Comparison of ENCODE assay signal across 8 mouse cellular contexts in genomic region chr11:97018583-97019344, GRCm38 (mm10). TPM values are rescaled to one million over a fixed set of nuclear protein-coding genes. Genes with fewer than 3 reads are reported as not detected.
DNase-seq lines count a peak whose midpoint lies in the region; ATAC-seq and TF ChIP-seq lines count a peak whose summit lies in the region.

No protein-coding gene starts in this region.

- 2% methylated on average over 68 of the region's 68 CpGs for WGBS in lung, adult 2 months
- WGBS in embryonic facial prominence, embryonic 11.5 days = under 1% methylated on average over 55 of the region's 68 CpGs

- peak overlapping the region; percentile 30 for H3K9ac ChIP-seq in embryonic facial prominence, embryonic 11.5 days (replicated peaks; ENCODE audit: low read length)

- H3K27ac ChIP-seq in embryonic facial prominence, embryonic 11.5 days (replicated peaks; ENCODE audit: low read depth, low read length) = no peak overlapping the region

- peaks cover 2% of the 10 kb centered on the region; the same call in 1 of the 2 replicates for H3K4me1 ChIP-seq in lung, adult 2 months (ENCODE audit: control insufficient read depth, insufficient read depth, low read length)
- peaks cover 8% of the 10 kb centered on the region for H3K4me1 ChIP-seq in embryonic facial prominence, embryonic 11.5 days (ENCODE audit: control insufficient read depth, insufficient read depth, low read length)

- H3K36me3 ChIP-seq in embryonic facial prominence, embryonic 11.5 days (replicated peaks; ENCODE audit: control insufficient read depth, insufficient read depth, low read depth, low read length) = no peaks in the 10 kb centered on the region

- peak; percentile 20 for DNase-seq in lung, adult 2 months
- DNase-seq in lung, adult 18-20 months = no peak
- peak; percentile 43 for DNase-seq in embryonic facial prominence, embryonic 11.5 days (ENCODE audit: low spot score)
- peak; percentile 34 for DNase-seq in kidney, postnatal 14 days
- DNase-seq in neural tube, embryonic 10.5 days (ENCODE audit: extremely low spot score, low spot score) = peak; percentile 59
- no peak for DNase-seq in layer of hippocampus, postnatal 36 days
- no peak for DNase-seq in layer of hippocampus, postnatal 25 days (ENCODE audit: extremely low spot score in 1 of 2, low spot score in 1 of 2)
- no peak for DNase-seq in cerebellum, adult 11-12 months

- peak overlapping the region; percentile 0 for H3K4me3 ChIP-seq in lung, adult 2 months (replicated peaks; ENCODE audit: extremely low read depth, low read depth, low read length)
- peak overlapping the region; percentile 39 for H3K4me3 ChIP-seq in embryonic facial prominence, embryonic 11.5 days (ENCODE audit: low read depth, low read length)

- H3K9me3 ChIP-seq in embryonic facial prominence, embryonic 11.5 days (replicated peaks; ENCODE audit: control insufficient read depth, low read length) = no peaks in the 10 kb centered on the region

- peak overlapping the region; percentile 54 for H3K4me2 ChIP-seq in embryonic facial prominence, embryonic 11.5 days (ENCODE audit: low read depth, low read length)

- no peak for TF ChIP-seq POLR2A in lung, adult 2 months (IDR thresholded peaks at IDR 0.05; ENCODE audit: borderline replicate concordance, extremely low read depth, low read depth, low read length)

- no peak for ATAC-seq in embryonic facial prominence, embryonic 11.5 days (replicated peaks; ENCODE audit: insufficient number of reproducible peaks, low FRiP score, low TSS enrichment, low read depth)

- no peak for TF ChIP-seq CTCF in lung, adult 2 months (IDR thresholded peaks at IDR 0.05; ENCODE audit: insufficient read depth, low read length)

- peaks cover 74% of the 10 kb centered on the region for H3K27me3 ChIP-seq in embryonic facial prominence, embryonic 11.5 days (ENCODE audit: control insufficient read depth, insufficient read depth, low read length)

RNA-seq across cellular contexts. Expression of gene Sp6, which starts 5.6 kb away (rescaled TPM):
- 5.0 and 8.5 TPM in 2 replicates for polyA plus RNA-seq in lung, adult 2 months (2012; rRNA removed)
- polyA plus RNA-seq in embryonic facial prominence, embryonic 11.5 days (2014; fragmentation: Nextera tagmentation; extraction: Ambion mirVana) = 0.29 and 0.45 TPM in 2 replicates
- 1 to 10 TPM in 1 of 2 experiments, under 1 TPM in 1; 0.78 to 1.2 TPM for total RNA-seq in layer of hippocampus, postnatal 36 days (2021)
- total RNA-seq in layer of hippocampus, postnatal 25 days (2021) = 1 to 10 TPM in 1 of 2 experiments, under 1 TPM in 1; 0.86 to 1.8 TPM

RNA-seq across cellular contexts. Expression of gene Scrn2, which starts 11.0 kb away (rescaled TPM):
- polyA plus RNA-seq in lung, adult 2 months (2012; rRNA removed) = 16.2 and 20.2 TPM in 2 replicates
- 20.4 and 26.0 TPM in 2 replicates for polyA plus RNA-seq in embryonic facial prominence, embryonic 11.5 days (2014; fragmentation: Nextera tagmentation; extraction: Ambion mirVana)
- total RNA-seq in layer of hippocampus, postnatal 36 days (2021) = 1 to 10 TPM; 4.5 to 4.9 TPM
- 1 to 10 TPM; 4.0 to 4.2 TPM for total RNA-seq in layer of hippocampus, postnatal 25 days (2021)

RNA-seq across cellular contexts. Expression of gene Lrrc46, which starts 22.4 kb away (rescaled TPM):
- 3.7 and 4.3 TPM in 2 replicates for polyA plus RNA-seq in lung, adult 2 months (2012; rRNA removed)
- polyA plus RNA-seq in embryonic facial prominence, embryonic 11.5 days (2014; fragmentation: Nextera tagmentation; extraction: Ambion mirVana) = 1.1 and 1.3 TPM in 2 replicates
- total RNA-seq in layer of hippocampus, postnatal 36 days (2021) = under 1 TPM; 0.76 to 0.85 TPM
- 1 to 10 TPM in 1 of 2 experiments, under 1 TPM in 1; 0.74 to 1.0 TPM for total RNA-seq in layer of hippocampus, postnatal 25 days (2021)

RNA-seq across cellular contexts. Expression of gene Mrpl10, which starts 22.6 kb away (rescaled TPM):
- 64.8 and 80.5 TPM in 2 replicates for polyA plus RNA-seq in lung, adult 2 months (2012; rRNA removed)
- polyA plus RNA-seq in embryonic facial prominence, embryonic 11.5 days (2014; fragmentation: Nextera tagmentation; extraction: Ambion mirVana) = 85.7 and 91.2 TPM in 2 replicates
- 10 to 100 TPM; 74.8 to 75.4 TPM for total RNA-seq in layer of hippocampus, postnatal 36 days (2021)
- 10 to 100 TPM; 76.3 to 83.6 TPM for total RNA-seq in layer of hippocampus, postnatal 25 days (2021)

RNA-seq across cellular contexts. Expression of gene Osbpl7, which starts 31.7 kb away (rescaled TPM):
- 15.7 and 18.1 TPM in 2 replicates for polyA plus RNA-seq in lung, adult 2 months (2012; rRNA removed)
- 4.3 and 5.8 TPM in 2 replicates for polyA plus RNA-seq in embryonic facial prominence, embryonic 11.5 days (2014; fragmentation: Nextera tagmentation; extraction: Ambion mirVana)
- total RNA-seq in layer of hippocampus, postnatal 36 days (2021) = 10 to 100 TPM; 16.0 to 16.9 TPM
- total RNA-seq in layer of hippocampus, postnatal 25 days (2021) = 10 to 100 TPM; 15.8 to 16.5 TPM

Comparison
In these comparisons a context has a peak if more than half of its experiments do, and no peak if none do; other contexts are left out.
1. DNase-seq: peak in lung, adult 2 months (single experiment), embryonic facial prominence, embryonic 11.5 days (single experiment), kidney, postnatal 14 days (single experiment) and neural tube, embryonic 10.5 days (single experiment); none in lung, adult 18-20 months (0 of 2), layer of hippocampus, postnatal 36 days (0 of 2), layer of hippocampus, postnatal 25 days (0 of 2) and cerebellum, adult 11-12 months (single experiment).